Mouse (Mus musculus) thymus, adult 2 months (tissue): ENCODE measurements around the gene Sema5b. TPM values are rescaled to one million over a fixed set of nuclear protein-coding genes. Genes with fewer than 3 reads are reported as not detected.

Source experiments
- DNase-seq: peaks from one replicate; pipeline ENCODE4 v3.0.0; 2021
- H3K27ac ChIP-seq: fragments of 200-500 bp; 2 replicates; pipeline ENCODE4 v1.5.1; 2012; ENCODE audit warnings: low read length, control low read depth; ENCODE audit not compliant: control insufficient read depth, insufficient read depth
- H3K27me3 ChIP-seq: fragments of 200-500 bp; 2 replicates; pipeline ENCODE4 v1.6.1; 2012; ENCODE audit warnings: mild to moderate bottlenecking, low read length, moderate library complexity, mixed read lengths; ENCODE audit not compliant: control insufficient read depth, insufficient read depth
- H3K36me3 ChIP-seq: fragments of 200-500 bp; 2 replicates; pipeline ENCODE4 v1.6.1; 2012; ENCODE audit warnings: mild to moderate bottlenecking, low read length, moderate library complexity; ENCODE audit not compliant: control insufficient read depth, insufficient read depth
- H3K4me1 ChIP-seq: fragments of 200-500 bp; replicated peaks from 2 replicates; pipeline ENCODE4 v1.6.1; 2012; ENCODE audit warnings: low read length; ENCODE audit not compliant: control insufficient read depth, insufficient read depth
- H3K4me3 ChIP-seq: fragments of 200-500 bp; 2 replicates; pipeline ENCODE4 v1.5.1; 2012; ENCODE audit warnings: mild to moderate bottlenecking, low read length, control low read depth, moderate library complexity; ENCODE audit not compliant: control insufficient read depth, insufficient read depth
- CTCF ChIP-seq: fragments of 200-500 bp; IDR thresholded peaks from 2 replicates; pipeline ENCODE4 v1.5.1; 2012; ENCODE audit warnings: mild to moderate bottlenecking, control low read depth, low read length, moderate library complexity, borderline replicate concordance; ENCODE audit not compliant: control insufficient read depth, poor library complexity, insufficient read depth; ENCODE audit errors: extremely low read depth
- POLR2A ChIP-seq: fragments of 200-500 bp; IDR thresholded peaks from 2 replicates; pipeline ENCODE4 v1.6.1; 2012; ENCODE audit warnings: mild to moderate bottlenecking, low read length, control low read depth, moderate library complexity; ENCODE audit not compliant: control insufficient read depth, poor library complexity, insufficient read depth; ENCODE audit errors: extremely low read depth
- WGBS: fragments of 180-500 bp; shearing (Covaris S2); methylation state at CpG from one replicate; pipeline ENCODE4 v1.1.7; 2018; 5-methylcytosine and 5-hydroxymethylcytosine counted together
- polyA plus RNA-seq: library from polyadenylated mRNA; depleted of rRNA; stranded (reverse); fragments of >200 nt; gene quantifications from 2 replicates; pipeline ENCODE4 v1.2.3, GENCODE M21; 2012

Sema5b gene
- polyA plus RNA-seq, 1 experiment = 0.54 TPM

- WGBS = 82% methylated on average over 7 of the region's 7 CpGs
- TF ChIP-seq CTCF (no peak), POLR2A (no peak)
- Histone ChIP-seq H3K36me3 (no peaks in the 10 kb centered on the region), H3K27me3 (no peaks in the 10 kb centered on the region), H3K27ac (no peak overlapping the region), H3K4me3 (no peak overlapping the region), H3K4me1 (no peaks in the 10 kb centered on the region)
- DNase-seq = no peak
Observed at GRCm38 (mm10) chr16:35581299-35581698, 40.4 kb downstream of the Sema5b start.

- Histone ChIP-seq H3K4me1 (no peaks in the 10 kb centered on the region), H3K4me3 (no peak overlapping the region), H3K36me3 (no peaks in the 10 kb centered on the region), H3K27ac (no peak overlapping the region), H3K27me3 (no peaks in the 10 kb centered on the region)
- DNase-seq = no peak
- no peak for TF ChIP-seq CTCF
- TF ChIP-seq POLR2A = no peak
- 70% methylated on average over 4 of the region's 4 CpGs for WGBS
Observed at GRCm38 (mm10) chr16:35583551-35584080, 42.7 kb downstream of the Sema5b start.

GRCm38 (mm10) chr16:35585126-35585694 lies 44.3 kb downstream of the Sema5b start:
- Histone ChIP-seq H3K4me1 (no peaks in the 10 kb centered on the region), H3K27me3 (no peaks in the 10 kb centered on the region), H3K36me3 (no peaks in the 10 kb centered on the region), H3K27ac (no peak overlapping the region), H3K4me3 (no peak overlapping the region)
- 90% methylated on average over 8 of the region's 8 CpGs for WGBS
- no peak for DNase-seq
- no peak for TF ChIP-seq CTCF
- TF ChIP-seq POLR2A = no peak

- no peaks in the 10 kb centered on the region for H3K4me1 ChIP-seq
- no peaks in the 10 kb centered on the region; the same call in 1 of the 2 replicates for H3K27me3 ChIP-seq
- no peaks in the 10 kb centered on the region for H3K36me3 ChIP-seq
- 83% methylated on average over 8 of the region's 8 CpGs for WGBS
- TF ChIP-seq POLR2A = no peak
- TF ChIP-seq CTCF = no peak
- DNase-seq = no peak
- H3K27ac ChIP-seq = no peak overlapping the region
- no peak overlapping the region for H3K4me3 ChIP-seq
Observed at GRCm38 (mm10) chr16:35587046-35587779, 46.3 kb downstream of the Sema5b start.

- DNase-seq = no peak
- TF ChIP-seq POLR2A (no peak), CTCF (no peak)
- H3K4me1 ChIP-seq = no peaks in the 10 kb centered on the region
- no peak overlapping the region for H3K4me3 ChIP-seq
- WGBS = 29% methylated on average over 20 of the region's 20 CpGs
- H3K27ac ChIP-seq = no peak overlapping the region
- H3K27me3 ChIP-seq = no peaks in the 10 kb centered on the region; the same call in 1 of the 2 replicates
- H3K36me3 ChIP-seq = no peaks in the 10 kb centered on the region
Observed at GRCm38 (mm10) chr16:35587866-35588465, 47.0 kb downstream of the Sema5b start.

- 28% methylated on average over 18 of the region's 18 CpGs for WGBS
- no peak overlapping the region for H3K4me3 ChIP-seq
- no peaks in the 10 kb centered on the region for H3K4me1 ChIP-seq
- no peaks in the 10 kb centered on the region; the same call in 1 of the 2 replicates for H3K27me3 ChIP-seq
- no peak for DNase-seq
- H3K36me3 ChIP-seq = no peaks in the 10 kb centered on the region
- no peak overlapping the region for H3K27ac ChIP-seq
- no peak for TF ChIP-seq CTCF
- TF ChIP-seq POLR2A = no peak
Observed at GRCm38 (mm10) chr16:35588731-35589151, 47.8 kb downstream of the Sema5b start.
